ENCODE assay signal across 14 mouse cellular contexts in the genomic region with DNA sequence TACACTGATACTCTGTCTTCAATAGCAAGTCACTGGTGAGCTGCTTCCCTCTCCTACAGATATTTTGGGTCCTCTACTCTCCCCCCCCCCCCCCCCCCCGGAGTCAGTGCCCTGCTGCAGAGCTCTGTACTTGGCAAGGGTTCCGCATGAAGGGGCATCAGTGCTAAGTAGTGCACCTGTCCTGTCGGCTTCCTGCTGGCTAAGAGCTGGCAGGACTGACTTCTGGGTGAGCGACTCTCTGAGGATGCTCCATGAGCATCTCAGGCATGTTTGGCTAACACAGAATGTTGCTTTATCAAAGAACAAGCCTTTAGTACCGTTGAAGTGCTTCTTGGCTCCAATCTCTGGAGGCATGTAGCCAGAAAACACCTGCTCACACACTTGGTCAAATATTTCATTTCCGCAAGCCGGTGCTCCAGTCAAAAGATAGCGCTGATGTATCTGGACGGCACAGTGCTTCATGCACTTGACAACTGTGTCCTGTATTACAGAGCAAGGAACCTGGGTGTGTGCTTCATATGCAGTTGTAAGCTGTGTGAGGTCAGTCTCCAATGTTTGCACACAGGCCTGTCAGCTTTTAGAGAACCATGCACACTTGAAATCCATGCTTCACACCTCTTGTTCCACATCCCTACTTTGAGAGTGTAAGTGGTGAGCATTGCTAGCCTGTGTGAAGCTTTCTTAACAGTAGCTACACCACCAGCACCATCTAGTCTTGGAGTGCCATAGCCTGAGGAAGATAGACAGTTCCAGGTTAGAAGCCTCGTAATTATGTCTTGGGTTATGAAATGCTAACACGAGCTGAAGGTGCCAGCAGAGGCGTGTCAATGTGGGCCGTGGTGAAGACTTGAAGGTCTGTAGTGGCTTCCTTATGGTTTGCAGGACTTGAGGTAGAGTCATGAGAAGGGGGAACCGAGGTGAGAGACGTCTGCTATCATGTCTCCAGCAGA.
A peak's percentile ranks its signal among the peaks of the same experiment; 100 is the strongest.
DNase-seq lines count a peak whose midpoint lies in the region; ATAC-seq lines count a peak whose summit lies in the region.
"Had no signal": no experiment of that assay in that cellular context is flagged by ENCODE, and none has a peak within 500 bp of the region (broad histone marks: within the 10 kb centered on the region; RNA-seq: fewer than 3 reads in every experiment).

No protein-coding gene starts in this region.

- ATAC-seq in cerebellum, adult (ENCODE audit: insufficient number of reproducible peaks, low FRiP score, low TSS enrichment), result 0 out of 2 replicates have a peak, but pooled peaks have one; percentile 74

- no peak for DNase-seq in cerebellum, postnatal 4 days (ENCODE audit: low spot score in 2 of 2)
- DNase-seq in cerebellum, adult 11-12 months, result peak; percentile 85
- DNase-seq in cerebellum, postnatal 36 days, result peak; percentile 70 to 72
- peak; percentile 50 for DNase-seq in lung, postnatal 14 days
- DNase-seq in spleen, adult 12 weeks (ENCODE audit: low spot score), result no peak
- no peak for DNase-seq in spleen, postnatal 36 days (ENCODE audit: low spot score in 2 of 2)
- no peak for DNase-seq in kidney, adult 8-10 months
- DNase-seq: heart, postnatal 14 days; kidney, adult 18-20 months; kidney, postnatal 36 days; layer of hippocampus, postnatal 36 days; right cerebral cortex, postnatal 4 days; thymus, postnatal 25 days had no signal

Comparison
In these comparisons a context has a peak if more than half of its experiments do, and no peak if none do; other contexts are left out.
1. DNase-seq: peak in cerebellum, adult 11-12 months (single experiment), cerebellum, postnatal 36 days (2 of 2) and lung, postnatal 14 days (single experiment); none in cerebellum, postnatal 4 days (0 of 2), spleen, adult 12 weeks (single experiment), spleen, postnatal 36 days (0 of 2) and kidney, adult 8-10 months (0 of 2).